Mouse (Mus musculus) heart, adult 8-10 months (tissue): ENCODE results near the gene Mapk10. TPM values are rescaled to one million over a fixed set of nuclear protein-coding genes. Genes with fewer than 3 reads are reported as not detected.

Experiments
- DNase-seq: peaks from one replicate; pipeline ENCODE4 v3.0.0; 2022; ENCODE audit warnings: low spot score
- total RNA-seq, 4 experiments: library from RNA; stranded (reverse); gene quantifications; 2 replicates each; pipeline ENCODE4 v1.2.4; 2022

The Mapk10 gene
- total RNA-seq, 4 experiments from 2014 or later = 25.7 to 37.2 (median 31.2) TPM

GRCm38 (mm10) chr5:102868196-102868595 lies 342.9 kb downstream of the Mapk10 start:
- no peak for DNase-seq

- DNase-seq = no peak
Observed at GRCm38 (mm10) chr5:102859749-102860148, 351.4 kb downstream of the Mapk10 start.

GRCm38 (mm10) chr5:102858047-102858446 lies 353.1 kb downstream of the Mapk10 start:
- no peak for DNase-seq

Other genes with a start within 250 kb of the Mapk10 start
- gene Ptpn13, start 213.9 kb upstream of the Mapk10 start, total RNA-seq = 1 to 10 TPM; 4.8 to 6.8 (median 5.6) TPM